Comparison of ENCODE assay signal across 9 mouse cellular contexts in genomic region chr13:48513003-48513929, GRCm38 (mm10). TPM values are rescaled to one million over a fixed set of nuclear protein-coding genes. Genes with fewer than 3 reads are reported as not detected.
DNase-seq lines count a peak whose midpoint lies in the region; ATAC-seq and TF ChIP-seq lines count a peak whose summit lies in the region.
"Had no signal": no experiment of that assay in that cellular context is flagged by ENCODE, and none has a peak within 500 bp of the region (broad histone marks: within the 10 kb centered on the region; RNA-seq: fewer than 3 reads in every experiment).

Gene Zfp169, minus strand, starts transcription at chr13:48513451.
Gene A830005F24Rik, plus strand, starts transcription at chr13:48513570.

- 2% methylated on average over 34 of the region's 34 CpGs for WGBS in heart, embryonic 13.5 days
- WGBS in liver, embryonic 12.5 days (ENCODE audit: insufficient replicate concordance), result 2% methylated on average over 34 of the region's 34 CpGs
- 2% methylated on average over 34 of the region's 34 CpGs for WGBS in stomach, embryonic 15.5 days

- H3K27ac ChIP-seq in heart, embryonic 13.5 days (replicated peaks), result 0 out of 2 replicates have a peak within 1 kb of the TSS, but pooled peaks have one; percentile 12
- no peak within 1 kb of the TSS for H3K27ac ChIP-seq in liver, embryonic 12.5 days
- 0 out of 2 replicates have a peak within 1 kb of the TSS, but pooled peaks have one; percentile 6 for H3K27ac ChIP-seq in stomach, embryonic 15.5 days

- peaks cover 19% of the 10 kb centered on the region for H3K4me1 ChIP-seq in erythroblast, embryonic 14.5 days (ENCODE audit: control insufficient read depth)
- peaks cover 11% of the 10 kb centered on the region for H3K4me1 ChIP-seq in heart, embryonic 13.5 days
- peaks cover 19% of the 10 kb centered on the region for H3K4me1 ChIP-seq in liver, embryonic 12.5 days
- H3K4me1 ChIP-seq in stomach, embryonic 15.5 days, result no peaks in the 10 kb centered on the region

- no peaks in the 10 kb centered on the region for H3K9me3 ChIP-seq in erythroblast, embryonic 14.5 days (ENCODE audit: control insufficient read depth, low read length)
- no peaks in the 10 kb centered on the region for H3K9me3 ChIP-seq in heart, embryonic 13.5 days
- no peaks in the 10 kb centered on the region for H3K9me3 ChIP-seq in liver, embryonic 12.5 days (replicated peaks)
- H3K9me3 ChIP-seq in stomach, embryonic 15.5 days, result no peaks in the 10 kb centered on the region

- no peaks in the 10 kb centered on the region for H3K27me3 ChIP-seq in erythroblast, embryonic 14.5 days (ENCODE audit: control insufficient read depth)
- H3K27me3 ChIP-seq in heart, embryonic 13.5 days (replicated peaks), result no peaks in the 10 kb centered on the region
- 0 out of 2 replicates have a peak, but pooled peaks cover under 1% of the 10 kb centered on the region for H3K27me3 ChIP-seq in liver, embryonic 12.5 days (replicated peaks)
- H3K27me3 ChIP-seq in stomach, embryonic 15.5 days (replicated peaks), result no peaks in the 10 kb centered on the region

- TF ChIP-seq POLR2A in brain, embryonic 14.5 days (IDR thresholded peaks at IDR 0.05; ENCODE audit: borderline replicate concordance, extremely low read depth, insufficient read depth, insufficient read length, poor library complexity, severe bottlenecking), result peak; percentile 33; the same call in 1 of the 2 replicates

- H3K4me3 ChIP-seq in erythroblast, embryonic 14.5 days (replicated peaks), result peak within 1 kb of the TSS; percentile 85
- H3K4me3 ChIP-seq in heart, embryonic 13.5 days, result peak within 1 kb of the TSS; percentile 89
- peak within 1 kb of the TSS; percentile 77 for H3K4me3 ChIP-seq in liver, embryonic 12.5 days
- H3K4me3 ChIP-seq in stomach, embryonic 15.5 days (replicated peaks), result peak within 1 kb of the TSS; percentile 77

- no peaks in the 10 kb centered on the region for H3K36me3 ChIP-seq in erythroblast, embryonic 14.5 days (ENCODE audit: control insufficient read depth)
- no peaks in the 10 kb centered on the region for H3K36me3 ChIP-seq in heart, embryonic 13.5 days
- no peaks in the 10 kb centered on the region for H3K36me3 ChIP-seq in liver, embryonic 12.5 days
- no peaks in the 10 kb centered on the region for H3K36me3 ChIP-seq in stomach, embryonic 15.5 days

- peak within 1 kb of the TSS; percentile 93 for H3K9ac ChIP-seq in heart, embryonic 13.5 days
- peak within 1 kb of the TSS; percentile 82 for H3K9ac ChIP-seq in liver, embryonic 12.5 days
- peak within 1 kb of the TSS; percentile 74 for H3K9ac ChIP-seq in stomach, embryonic 15.5 days

- peak within 1 kb of the TSS; percentile 92 for H3K4me2 ChIP-seq in heart, embryonic 13.5 days
- H3K4me2 ChIP-seq in liver, embryonic 12.5 days, result peak within 1 kb of the TSS; percentile 83
- H3K4me2 ChIP-seq in stomach, embryonic 15.5 days, result peak within 1 kb of the TSS; percentile 83

- peak; percentile 88; the same call in 1 of the 2 replicates for ATAC-seq in heart, embryonic 13.5 days (ENCODE audit: extremely low read depth, insufficient number of reproducible peaks, low FRiP score, low TSS enrichment)
- peak; percentile 99 for ATAC-seq in liver, embryonic 12.5 days
- ATAC-seq in stomach, embryonic 15.5 days (ENCODE audit: insufficient read depth, low FRiP score, low read depth), result peak; percentile 97

- DNase-seq in CD4-positive helper T cell, adult 2 months (ENCODE audit: low read depth, low spot score), result peak; percentile 95
- DNase-seq in brain, embryonic 14.5 days (ENCODE audit: low read depth), result peak; percentile 98
- peak; percentile 88 for DNase-seq in kidney, postnatal 10 days
- DNase-seq in natural killer cell, adult 2 months (ENCODE audit: low spot score in 2 of 2), result peak; percentile 87 to 90

- TF ChIP-seq CTCF in brain, embryonic 14.5 days (IDR thresholded peaks at IDR 0.05; ENCODE audit: borderline replicate concordance, extremely low read depth, insufficient read depth, insufficient read length), result no peak

RNA-seq across cellular contexts. Expression of gene Zfp169, which starts in this region (rescaled TPM):
- polyA plus RNA-seq in brain, embryonic 14.5 days (2012; rRNA removed), result 13.1 and 14.8 TPM in 2 replicates
- polyA plus RNA-seq in erythroblast, embryonic 14.5 days (2012), result 0.01 TPM in 1 of 2 replicates, not detected in the other
- polyA plus RNA-seq in heart, embryonic 13.5 days (2015; fragmentation: Nextera tagmentation; extraction: Ambion mirVana), result 2.2 and 2.7 TPM in 2 replicates
- polyA plus RNA-seq in liver, embryonic 12.5 days (2016; fragmentation: Nextera tagmentation; extraction: Ambion mirVana), result 1.6 and 2.5 TPM in 2 replicates
- polyA plus RNA-seq in stomach, embryonic 15.5 days (2015; fragmentation: Nextera tagmentation; extraction: Ambion mirVana), result 3.2 and 4.0 TPM in 2 replicates

RNA-seq across cellular contexts. Expression of gene A830005F24Rik, which starts in this region (rescaled TPM):
- 1.5 and 1.8 TPM in 2 replicates for polyA plus RNA-seq in brain, embryonic 14.5 days (2012; rRNA removed)
- polyA plus RNA-seq in erythroblast, embryonic 14.5 days (2012), result not detected in 2 replicates
- 0.44 and 0.71 TPM in 2 replicates for polyA plus RNA-seq in heart, embryonic 13.5 days (2015; fragmentation: Nextera tagmentation; extraction: Ambion mirVana)
- 0.32 and 0.35 TPM in 2 replicates for polyA plus RNA-seq in liver, embryonic 12.5 days (2016; fragmentation: Nextera tagmentation; extraction: Ambion mirVana)
- 0.51 and 0.86 TPM in 2 replicates for polyA plus RNA-seq in stomach, embryonic 15.5 days (2015; fragmentation: Nextera tagmentation; extraction: Ambion mirVana)
- polyA plus RNA-seq: gonadal fat pad, adult 2 months had no signal
